Mouse (Mus musculus) ES-Bruce4 (cell line): ENCODE measurements around the gene Gnat1. TPM values are rescaled to one million over a fixed set of nuclear protein-coding genes. Genes with fewer than 3 reads are reported as not detected.

Source experiments
- H3K27ac ChIP-seq: 2 replicates; pipeline ENCODE4 v1.5.1; 2012; ENCODE audit warnings: low read length, inconsistent platforms; ENCODE audit not compliant: insufficient read depth
- H3K27me3 ChIP-seq: 2 replicates; pipeline ENCODE4 v1.6.1; 2012; ENCODE audit warnings: mild to moderate bottlenecking, low read length, inconsistent platforms; ENCODE audit not compliant: control insufficient read depth, poor library complexity, insufficient read depth, severe bottlenecking
- H3K36me3 ChIP-seq: 2 replicates; pipeline ENCODE4 v1.6.1; 2012; ENCODE audit warnings: inconsistent platforms, mild to moderate bottlenecking, low read length, moderate library complexity; ENCODE audit not compliant: control insufficient read depth, poor library complexity, insufficient read depth, severe bottlenecking
- H3K4me1 ChIP-seq: one replicate; pipeline ENCODE4 v1.8.1; 2011; ENCODE audit warnings: low read length; ENCODE audit not compliant: control insufficient read depth, insufficient read depth
- H3K4me3 ChIP-seq: 2 replicates; pipeline ENCODE4 v1.5.1; 2011; ENCODE audit warnings: low read depth, mild to moderate bottlenecking, low read length
- H3K9ac ChIP-seq: 2 replicates; pipeline ENCODE4 v1.6.1; 2012; ENCODE audit warnings: low read depth, mild to moderate bottlenecking, inconsistent platforms; ENCODE audit not compliant: poor library complexity, severe bottlenecking
- H3K9me3 ChIP-seq: replicated peaks from 2 replicates; pipeline ENCODE4 v1.6.1; 2012; ENCODE audit warnings: mild to moderate bottlenecking, low read length, inconsistent platforms; ENCODE audit not compliant: control insufficient read depth, poor library complexity, insufficient read depth, severe bottlenecking
- CTCF ChIP-seq: IDR thresholded peaks from one replicate; pipeline ENCODE4 v1.8.1; 2011; ENCODE audit warnings: low read depth, low read length
- EP300 ChIP-seq: IDR thresholded peaks from 2 replicates; pipeline ENCODE4 v1.6.1; 2011; ENCODE audit warnings: low read depth, low read length; ENCODE audit not compliant: insufficient read depth
- POLR2A ChIP-seq: IDR thresholded peaks from one replicate; pipeline ENCODE4 v1.8.1; 2011; ENCODE audit warnings: low read length; ENCODE audit not compliant: insufficient read depth
- polyA plus RNA-seq: library from polyadenylated mRNA; stranded (reverse); fragments of >200 nt; gene quantifications from 2 replicates; pipeline ENCODE4 v1.2.4, GENCODE M21; 2011; ENCODE audit warnings: low read depth; ENCODE audit not compliant: missing spikeins, insufficient read depth, insufficient read length

The Gnat1 gene
- polyA plus RNA-seq, 1 experiment: not detected

- no peaks in the 10 kb centered on the region for H3K4me1 ChIP-seq
- no peak overlapping the region for H3K9ac ChIP-seq
- H3K27me3 ChIP-seq: no peaks in the 10 kb centered on the region
- no peaks in the 10 kb centered on the region for H3K36me3 ChIP-seq
- H3K27ac ChIP-seq: no peak overlapping the region
- H3K4me3 ChIP-seq: no peak overlapping the region
- TF ChIP-seq EP300 (no peak), POLR2A (no peak), CTCF (no peak)
- H3K9me3 ChIP-seq: no peaks in the 10 kb centered on the region
Measured at GRCm38 (mm10) chr9:107693433-107693987, 14.0 kb upstream of the Gnat1 start.

GRCm38 (mm10) chr9:107692785-107693184, 13.3 kb upstream of the Gnat1 start:
- Histone ChIP-seq H3K4me1 (no peaks in the 10 kb centered on the region), H3K36me3 (no peaks in the 10 kb centered on the region), H3K9ac (no peak overlapping the region), H3K4me3 (no peak overlapping the region), H3K27ac (no peak overlapping the region), H3K9me3 (no peaks in the 10 kb centered on the region), H3K27me3 (no peaks in the 10 kb centered on the region)
- TF ChIP-seq CTCF: no peak
- TF ChIP-seq EP300: no peak
- TF ChIP-seq POLR2A: no peak

- TF ChIP-seq POLR2A (no peak), EP300 (no peak), CTCF (no peak)
- Histone ChIP-seq H3K27me3 (no peaks in the 10 kb centered on the region), H3K36me3 (no peaks in the 10 kb centered on the region)
Measured at GRCm38 (mm10) chr9:107690391-107690790, 10.9 kb upstream of the Gnat1 start.

GRCm38 (mm10) chr9:107688939-107689338, 9.4 kb upstream of the Gnat1 start:
- Histone ChIP-seq H3K9me3 (no peaks in the 10 kb centered on the region), H3K27ac (no peak overlapping the region), H3K4me1 (no peaks in the 10 kb centered on the region), H3K36me3 (no peaks in the 10 kb centered on the region), H3K9ac (no peak overlapping the region), H3K27me3 (no peaks in the 10 kb centered on the region), H3K4me3 (no peak overlapping the region)
- TF ChIP-seq POLR2A (no peak), CTCF (no peak), EP300 (no peak)

More at GRCm38 (mm10) chr9:107690391-107690790, 10.9 kb upstream of the Gnat1 start:
- no peak overlapping the region for H3K9ac ChIP-seq
- no peaks in the 10 kb centered on the region for H3K4me1 ChIP-seq
- no peaks in the 10 kb centered on the region for H3K9me3 ChIP-seq
- no peak overlapping the region for H3K27ac ChIP-seq
- H3K4me3 ChIP-seq: no peak overlapping the region

GRCm38 (mm10) chr9:107688415-107688814, 8.9 kb upstream of the Gnat1 start:
- no peaks in the 10 kb centered on the region for H3K36me3 ChIP-seq

GRCm38 (mm10) chr9:107685231-107685981, 5.9 kb upstream of the Gnat1 start:
- Histone ChIP-seq H3K27me3 (no peaks in the 10 kb centered on the region), H3K27ac (no peak overlapping the region), H3K9me3 (no peaks in the 10 kb centered on the region), H3K4me3 (no peak overlapping the region), H3K9ac (no peak overlapping the region), H3K36me3 (no peaks in the 10 kb centered on the region), H3K4me1 (no peaks in the 10 kb centered on the region)
- peak; percentile 95 for TF ChIP-seq CTCF
- no peak for TF ChIP-seq POLR2A
- no peak for TF ChIP-seq EP300

More at GRCm38 (mm10) chr9:107688415-107688814, 8.9 kb upstream of the Gnat1 start:
- H3K4me1 ChIP-seq: no peaks in the 10 kb centered on the region
- no peaks in the 10 kb centered on the region for H3K9me3 ChIP-seq
- no peaks in the 10 kb centered on the region for H3K27me3 ChIP-seq
- H3K4me3 ChIP-seq: no peak overlapping the region
- TF ChIP-seq POLR2A (no peak), EP300 (no peak), CTCF (no peak)
- no peak overlapping the region for H3K27ac ChIP-seq
- no peak overlapping the region for H3K9ac ChIP-seq
